Mouse (Mus musculus): ENCODE results near the gene Nckap5. TPM values are rescaled to one million over a fixed set of nuclear protein-coding genes. Genes with fewer than 3 reads are reported as not detected.
A peak's percentile ranks its signal among the peaks of the same experiment; 100 is the strongest.

The Nckap5 gene
- polyA plus RNA-seq, 2 experiments = 6.8 to 14.9 TPM

DNA sequence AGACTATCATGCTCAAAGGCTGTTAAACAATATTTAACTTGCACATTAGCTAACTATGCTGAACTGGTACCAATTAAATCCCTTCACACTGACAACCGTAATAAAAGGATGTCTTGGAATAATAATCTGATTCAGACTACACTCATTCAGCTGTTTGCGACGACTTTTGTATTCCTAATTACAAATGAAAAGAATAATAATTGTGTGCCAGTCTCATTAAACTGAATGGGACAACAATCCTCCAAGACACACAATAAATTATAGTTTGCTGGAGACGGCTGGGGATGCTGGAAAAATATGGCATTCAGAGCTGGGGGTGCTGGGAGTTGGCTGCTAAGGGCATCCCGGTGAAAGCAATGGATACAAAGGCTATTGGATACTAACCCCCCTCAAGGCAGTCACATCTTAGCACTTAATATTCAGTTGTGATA, 818.9 kb downstream of the Nckap5 start:
- no peak for TF ChIP-seq POLR2A (IDR thresholded peaks at IDR 0.05; ENCODE audit: borderline replicate concordance, extremely low read depth, insufficient read depth, insufficient read length)
- no peaks in the 10 kb centered on the region for H3K9me3 ChIP-seq (ENCODE audit: control insufficient read depth, low read length)
- no peak for ATAC-seq (ENCODE audit: low FRiP score, low read depth)
- DNase-seq (ENCODE audit: low spot score) = no peak
- no peaks in the 10 kb centered on the region for H3K4me1 ChIP-seq (ENCODE audit: control insufficient read depth, insufficient read depth, low read length)
- no peaks in the 10 kb centered on the region for H3K36me3 ChIP-seq (ENCODE audit: control insufficient read depth, insufficient read depth, low read length)
- 79% methylated on average over 5 of the region's 5 CpGs for WGBS
- H3K9ac ChIP-seq (ENCODE audit: low read depth, low read length, severe bottlenecking) = no peak overlapping the region
- no peaks in the 10 kb centered on the region for H3K27me3 ChIP-seq (ENCODE audit: control insufficient read depth, insufficient read depth, low read length)
- no peak overlapping the region for H3K4me2 ChIP-seq (replicated peaks; ENCODE audit: low read depth, low read length, severe bottlenecking)
- H3K4me3 ChIP-seq (replicated peaks; ENCODE audit: low read length) = no peak overlapping the region
- no peak overlapping the region for H3K27ac ChIP-seq (replicated peaks; ENCODE audit: low read depth, low read length)

DNA sequence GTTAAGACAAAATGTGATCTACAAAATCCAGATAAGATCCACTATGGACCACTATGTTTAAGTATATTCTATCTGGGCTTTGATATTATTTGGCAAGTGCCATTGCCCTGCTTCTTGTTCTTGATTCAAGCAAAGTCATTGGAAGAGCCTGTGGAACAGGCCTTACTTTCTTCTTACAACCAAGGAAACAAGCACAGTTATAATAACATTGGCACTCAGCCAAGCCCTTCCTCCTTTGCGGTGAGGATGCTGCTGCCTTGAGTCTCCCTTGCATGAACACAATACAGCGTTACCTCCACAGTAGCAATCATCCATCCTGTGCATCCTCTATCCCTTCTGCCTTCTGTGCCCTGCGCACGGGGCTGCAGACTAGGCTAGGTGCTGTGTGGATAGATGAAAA, 823.0 kb downstream of the Nckap5 start:
- H3K9me3 ChIP-seq (ENCODE audit: control insufficient read depth, low read length) = no peaks in the 10 kb centered on the region
- H3K4me2 ChIP-seq (replicated peaks; ENCODE audit: low read depth, low read length, severe bottlenecking) = no peak overlapping the region
- ATAC-seq (ENCODE audit: low FRiP score, low read depth) (no peak), DNase-seq (ENCODE audit: low spot score) (no peak)
- no peaks in the 10 kb centered on the region for H3K27me3 ChIP-seq (ENCODE audit: control insufficient read depth, insufficient read depth, low read length)
- no peak overlapping the region for H3K4me3 ChIP-seq (replicated peaks; ENCODE audit: low read length)
- no peak for TF ChIP-seq POLR2A (IDR thresholded peaks at IDR 0.05; ENCODE audit: borderline replicate concordance, extremely low read depth, insufficient read depth, insufficient read length)
- H3K27ac ChIP-seq (replicated peaks; ENCODE audit: low read depth, low read length) = no peak overlapping the region
- no peaks in the 10 kb centered on the region for H3K36me3 ChIP-seq (ENCODE audit: control insufficient read depth, insufficient read depth, low read length)
- WGBS = 76% methylated on average over 4 of the region's 4 CpGs
- no peak overlapping the region for H3K9ac ChIP-seq (ENCODE audit: low read depth, low read length, severe bottlenecking)
- H3K4me1 ChIP-seq (ENCODE audit: control insufficient read depth, insufficient read depth, low read length) = no peaks in the 10 kb centered on the region

- Histone ChIP-seq H3K9ac (ENCODE audit: low read depth, low read length, severe bottlenecking) (no peak overlapping the region), H3K36me3 (ENCODE audit: control insufficient read depth, insufficient read depth, low read length) (no peaks in the 10 kb centered on the region), H3K9me3 (ENCODE audit: control insufficient read depth, low read length) (no peaks in the 10 kb centered on the region), H3K27me3 (ENCODE audit: control insufficient read depth, insufficient read depth, low read length) (no peaks in the 10 kb centered on the region), H3K4me3 (replicated peaks; ENCODE audit: low read length) (no peak overlapping the region), H3K4me2 (replicated peaks; ENCODE audit: low read depth, low read length, severe bottlenecking) (no peak overlapping the region), H3K27ac (replicated peaks; ENCODE audit: low read depth, low read length) (no peak overlapping the region), H3K4me1 (ENCODE audit: control insufficient read depth, insufficient read depth, low read length) (no peaks in the 10 kb centered on the region)
- no peak for TF ChIP-seq POLR2A (IDR thresholded peaks at IDR 0.05; ENCODE audit: borderline replicate concordance, extremely low read depth, insufficient read depth, insufficient read length)
- DNase-seq (ENCODE audit: low spot score) = no peak
- no peak for ATAC-seq (ENCODE audit: low FRiP score, low read depth)
- 69% methylated on average over 5 of the region's 5 CpGs for WGBS
Observed at GRCm38 (mm10) chr1:126005672-126006071, 824.9 kb downstream of the Nckap5 start.

DNA sequence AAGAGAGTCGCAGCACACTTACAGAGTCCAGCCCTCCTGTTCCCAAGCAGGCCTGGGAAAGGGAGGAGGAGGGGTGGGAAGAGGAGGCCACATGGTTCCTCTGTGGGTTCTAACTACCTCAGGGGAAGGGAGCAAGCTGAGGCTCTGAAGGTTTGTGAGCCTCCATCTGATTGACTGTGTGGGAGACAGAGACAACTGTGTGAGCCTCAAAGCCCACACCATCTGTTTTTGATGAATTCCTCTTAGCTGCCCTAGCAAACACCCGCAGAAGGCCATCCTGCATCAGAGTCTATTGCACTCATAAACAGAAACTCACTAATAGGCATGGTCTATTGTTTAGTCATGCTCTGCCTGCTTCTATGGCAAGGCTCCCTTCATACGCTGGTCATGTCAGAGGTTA, 834.1 kb downstream of the Nckap5 start:
- Histone ChIP-seq H3K4me2 (replicated peaks; ENCODE audit: low read depth, low read length, severe bottlenecking) (no peak overlapping the region), H3K36me3 (ENCODE audit: control insufficient read depth, insufficient read depth, low read length) (no peaks in the 10 kb centered on the region), H3K4me3 (replicated peaks; ENCODE audit: low read length) (no peak overlapping the region), H3K9ac (ENCODE audit: low read depth, low read length, severe bottlenecking) (no peak overlapping the region), H3K4me1 (ENCODE audit: control insufficient read depth, insufficient read depth, low read length) (no peaks in the 10 kb centered on the region), H3K9me3 (ENCODE audit: control insufficient read depth, low read length) (no peaks in the 10 kb centered on the region), H3K27ac (replicated peaks; ENCODE audit: low read depth, low read length) (no peak overlapping the region), H3K27me3 (ENCODE audit: control insufficient read depth, insufficient read depth, low read length) (no peaks in the 10 kb centered on the region)
- WGBS = 24% methylated on average over 3 of the region's 3 CpGs
- DNase-seq (ENCODE audit: low spot score) (peak; percentile 42), ATAC-seq (ENCODE audit: low FRiP score, low read depth) (peak; percentile 81)
- TF ChIP-seq POLR2A (IDR thresholded peaks at IDR 0.05; ENCODE audit: borderline replicate concordance, extremely low read depth, insufficient read depth, insufficient read length) = no peak

DNA sequence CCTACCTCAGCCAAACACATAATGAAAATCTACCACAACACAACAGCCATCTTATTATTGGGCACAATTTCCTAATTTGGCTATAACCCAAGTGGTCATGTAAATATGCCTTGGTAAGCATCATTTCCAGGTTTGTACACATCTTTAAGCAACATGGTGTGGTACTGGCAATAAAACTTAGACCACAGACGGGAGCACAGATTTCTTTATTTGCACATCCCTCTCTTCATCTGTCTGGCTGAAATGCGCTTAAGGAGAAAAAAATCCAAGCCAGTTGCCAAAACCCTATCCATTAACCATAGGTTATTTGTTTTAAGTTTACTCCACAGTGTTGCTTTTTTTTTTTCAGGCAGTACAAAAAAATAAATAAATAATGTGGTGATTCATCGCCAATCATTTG, 842.8 kb downstream of the Nckap5 start:
- 72% methylated on average over 3 of the region's 3 CpGs for WGBS
- H3K27ac ChIP-seq (replicated peaks; ENCODE audit: low read depth, low read length) = no peak overlapping the region
- no peak for ATAC-seq (ENCODE audit: low FRiP score, low read depth)

GRCm38 (mm10) chr1:125984570-125984969, 846.0 kb downstream of the Nckap5 start:
- TF ChIP-seq POLR2A (IDR thresholded peaks at IDR 0.05; ENCODE audit: borderline replicate concordance, extremely low read depth, insufficient read depth, insufficient read length) = no peak
- H3K9me3 ChIP-seq (ENCODE audit: control insufficient read depth, low read length) = no peaks in the 10 kb centered on the region
- no peak overlapping the region for H3K4me2 ChIP-seq (replicated peaks; ENCODE audit: low read depth, low read length, severe bottlenecking)
- H3K27ac ChIP-seq (replicated peaks; ENCODE audit: low read depth, low read length) = no peak overlapping the region
- DNase-seq (ENCODE audit: low spot score) = no peak
- H3K27me3 ChIP-seq (ENCODE audit: control insufficient read depth, insufficient read depth, low read length) = no peaks in the 10 kb centered on the region
- no peaks in the 10 kb centered on the region for H3K36me3 ChIP-seq (ENCODE audit: control insufficient read depth, insufficient read depth, low read length)
- no peak overlapping the region for H3K9ac ChIP-seq (ENCODE audit: low read depth, low read length, severe bottlenecking)
- no peak for ATAC-seq (ENCODE audit: low FRiP score, low read depth)
- H3K4me1 ChIP-seq (ENCODE audit: control insufficient read depth, insufficient read depth, low read length) = peaks cover 5% of the 10 kb centered on the region; the same call in 1 of the 2 replicates
- 44% methylated on average over 2 of the region's 2 CpGs for WGBS
- no peak overlapping the region for H3K4me3 ChIP-seq (replicated peaks; ENCODE audit: low read length)

More for the DNA sequence above, 842.8 kb downstream of the Nckap5 start:
- Histone ChIP-seq H3K36me3 (ENCODE audit: control insufficient read depth, insufficient read depth, low read length) (no peaks in the 10 kb centered on the region), H3K4me1 (ENCODE audit: control insufficient read depth, insufficient read depth, low read length) (peaks cover 5% of the 10 kb centered on the region; the same call in 1 of the 2 replicates), H3K9me3 (ENCODE audit: control insufficient read depth, low read length) (no peaks in the 10 kb centered on the region), H3K9ac (ENCODE audit: low read depth, low read length, severe bottlenecking) (no peak overlapping the region), H3K4me2 (replicated peaks; ENCODE audit: low read depth, low read length, severe bottlenecking) (no peak overlapping the region), H3K27me3 (ENCODE audit: control insufficient read depth, insufficient read depth, low read length) (no peaks in the 10 kb centered on the region), H3K4me3 (replicated peaks; ENCODE audit: low read length) (no peak overlapping the region)
- no peak for TF ChIP-seq POLR2A (IDR thresholded peaks at IDR 0.05; ENCODE audit: borderline replicate concordance, extremely low read depth, insufficient read depth, insufficient read length)
- no peak for DNase-seq (ENCODE audit: low spot score)

Data from limb, embryonic 14.5 days (tissue).